Mouse (Mus musculus) thymus, postnatal 0 days (tissue): ENCODE measurements around the gene Serpina3f. TPM values are rescaled to one million over a fixed set of nuclear protein-coding genes. Genes with fewer than 3 reads are reported as not detected.
"Not testable (repeated sequence)": the region's sequence is repeated elsewhere in the genome, so short reads cannot be mapped to it uniquely, and the experiment has no call there.

Experiments used
- DNase-seq: peaks from one replicate; pipeline ENCODE4 v3.0.0-alpha.2; 2015; ENCODE audit warnings: low spot score
- polyA plus RNA-seq: library from polyadenylated mRNA; unstranded; fragments of >200 nt; fragmentation: Nextera tagmentation; extraction: Ambion mirVana; gene quantifications from 2 replicates; pipeline ENCODE4 v1.2.1, GENCODE M21; 2015

Serpina3f gene
- 1.2 and 1.4 TPM in 2 replicates for polyA plus RNA-seq

- no peak for DNase-seq
These were observed at the start of gene Serpina3f for GRCm38 (mm10) chr12:104214445-104214753. Serpina3f (plus strand) TSS chr12:104214544.

GRCm38 (mm10) chr12:104174747-104175146 is 39.6 kb upstream of the Serpina3f start:
- DNase-seq = no peak

- DNase-seq = no peak
These were observed 38.7 kb upstream of the Serpina3f start for GRCm38 (mm10) chr12:104175636-104176035.

GRCm38 (mm10) chr12:104178577-104178976 is 35.8 kb upstream of the Serpina3f start:
- no peak for DNase-seq

GRCm38 (mm10) chr12:104178987-104179386 is 35.4 kb upstream of the Serpina3f start:
- no peak for DNase-seq

GRCm38 (mm10) chr12:104185046-104185445 is 29.3 kb upstream of the Serpina3f start:
- no peak for DNase-seq

- no peak for DNase-seq
These were observed 28.2 kb upstream of the Serpina3f start for GRCm38 (mm10) chr12:104186041-104186581.

DNA sequence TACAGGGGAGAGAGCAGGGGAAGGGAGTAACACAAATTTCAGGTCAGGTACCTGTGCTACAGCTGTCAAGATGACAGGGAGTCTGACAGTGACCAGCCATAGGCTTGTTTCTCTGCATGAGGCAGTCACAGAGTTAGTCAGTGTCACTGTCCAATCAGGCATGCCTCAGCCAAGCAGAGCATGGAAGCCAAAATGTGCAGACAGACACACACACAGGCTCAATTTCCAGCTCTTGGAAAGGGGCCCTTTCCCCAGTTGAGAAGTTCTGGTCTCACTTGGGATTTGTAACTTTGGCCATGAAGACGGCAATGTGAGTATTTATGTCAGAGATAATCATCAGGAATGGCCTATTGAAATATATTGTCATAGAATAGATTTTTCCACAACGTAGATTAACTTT is 25.1 kb upstream of the Serpina3f start:
- DNase-seq = no peak

- DNase-seq = no peak
These were observed 23.5 kb upstream of the Serpina3f start for GRCm38 (mm10) chr12:104190852-104191251.

- no peak for DNase-seq
These were observed 5.2 kb upstream of the Serpina3f start for GRCm38 (mm10) chr12:104209149-104209548.

DNA sequence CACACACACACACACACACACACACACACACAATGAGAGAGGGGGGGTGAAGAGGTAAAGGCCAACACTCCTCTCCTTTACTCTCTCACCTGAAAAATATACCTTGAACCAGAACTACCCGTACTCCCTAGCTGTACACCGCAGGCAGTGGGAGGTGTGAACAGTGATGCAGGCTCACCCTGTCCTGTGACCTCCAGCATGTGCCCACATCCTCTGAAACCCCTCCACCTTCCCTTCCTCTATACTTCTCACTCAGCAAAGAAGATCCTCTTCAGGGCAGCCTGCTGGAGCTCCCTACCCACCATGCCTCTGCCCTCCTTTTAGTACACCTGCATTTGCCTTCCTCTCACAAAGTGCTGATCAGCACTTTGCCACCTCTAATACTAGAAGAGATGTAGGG is 4.5 kb upstream of the Serpina3f start:
- DNase-seq = no peak

GRCm38 (mm10) chr12:104213689-104214444 is 477 bp upstream of the Serpina3f start:
- DNase-seq = no peak

DNA sequence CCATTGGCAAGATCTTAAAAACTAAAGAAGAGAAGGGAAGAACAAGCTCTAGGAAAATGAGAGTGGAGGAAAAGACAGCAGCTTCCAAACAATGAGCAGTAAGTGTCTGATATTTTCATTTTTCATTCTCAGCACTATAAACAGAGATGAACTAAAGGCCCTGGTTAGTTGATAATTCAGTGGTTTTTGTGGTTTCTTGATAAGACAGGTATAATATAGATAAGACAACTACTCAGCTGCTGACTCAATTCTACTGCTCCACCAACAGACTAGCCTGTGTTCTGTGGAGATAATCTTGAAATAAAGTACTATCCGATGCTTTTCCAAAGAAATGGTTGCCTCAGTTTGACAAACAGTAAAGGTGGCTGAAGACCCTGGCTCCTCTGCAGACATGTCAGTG is 905 bp downstream of the Serpina3f start:
- no peak for DNase-seq

DNA sequence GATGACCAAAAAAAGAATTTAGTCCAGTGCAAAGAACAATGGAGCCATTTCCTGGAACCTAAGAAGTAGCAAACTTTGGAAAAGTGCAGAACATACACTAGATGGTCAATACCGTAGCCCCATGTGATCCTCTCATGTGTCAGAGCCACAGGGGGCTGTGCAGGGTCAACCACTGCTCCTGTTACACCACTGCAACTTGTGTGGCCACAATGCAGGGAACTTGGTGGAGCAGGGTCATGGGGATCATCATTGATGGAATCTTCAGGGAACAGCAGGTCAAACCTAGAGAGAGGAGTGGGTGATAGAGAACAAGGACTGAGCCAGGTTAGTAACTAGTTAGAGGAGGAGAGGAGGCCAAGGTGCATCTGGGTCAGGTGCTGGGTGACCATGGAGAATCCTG is 7.3 kb downstream of the Serpina3f start:
- no peak for DNase-seq

DNA sequence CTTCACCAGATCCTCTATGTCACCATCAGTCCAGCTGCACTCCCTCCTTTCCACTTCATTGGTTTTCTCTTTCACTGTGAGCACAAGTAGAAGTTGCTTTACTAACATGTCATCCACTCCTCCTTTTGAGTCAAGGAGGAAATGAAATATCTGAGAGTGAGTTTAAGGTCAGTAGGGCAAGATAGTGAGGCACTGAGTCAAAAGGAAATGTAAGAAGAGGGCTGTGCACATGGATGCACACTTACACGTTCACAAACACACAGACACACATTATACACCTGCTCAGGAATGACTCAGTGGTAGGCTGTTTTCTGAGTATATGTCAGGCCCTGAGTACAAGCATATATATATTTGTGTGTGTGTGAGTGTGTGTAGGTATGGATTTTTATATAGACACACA is 9.3 kb downstream of the Serpina3f start:
- no peak for DNase-seq

GRCm38 (mm10) chr12:104224598-104225300 is 10.4 kb downstream of the Serpina3f start:
- no peak for DNase-seq

DNA sequence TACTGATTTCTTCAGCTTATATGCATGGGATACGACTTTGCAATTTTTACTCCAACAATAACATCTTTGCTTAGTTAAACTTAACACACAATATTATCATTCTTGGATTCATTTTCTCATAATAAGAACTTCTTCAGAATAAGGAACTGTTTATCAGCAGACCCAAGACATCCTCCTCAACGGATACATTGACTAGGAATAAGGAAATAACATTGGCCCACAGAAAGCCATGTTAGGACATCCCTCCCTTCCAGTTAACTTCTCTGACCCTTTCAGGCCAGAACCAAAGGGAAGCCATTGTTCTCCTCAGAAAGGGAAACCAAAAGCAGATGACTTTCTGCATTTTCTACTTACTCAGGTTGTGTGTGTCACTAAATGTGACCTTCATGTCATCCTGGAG is 16.4 kb downstream of the Serpina3f start:
- DNase-seq = no peak

DNA sequence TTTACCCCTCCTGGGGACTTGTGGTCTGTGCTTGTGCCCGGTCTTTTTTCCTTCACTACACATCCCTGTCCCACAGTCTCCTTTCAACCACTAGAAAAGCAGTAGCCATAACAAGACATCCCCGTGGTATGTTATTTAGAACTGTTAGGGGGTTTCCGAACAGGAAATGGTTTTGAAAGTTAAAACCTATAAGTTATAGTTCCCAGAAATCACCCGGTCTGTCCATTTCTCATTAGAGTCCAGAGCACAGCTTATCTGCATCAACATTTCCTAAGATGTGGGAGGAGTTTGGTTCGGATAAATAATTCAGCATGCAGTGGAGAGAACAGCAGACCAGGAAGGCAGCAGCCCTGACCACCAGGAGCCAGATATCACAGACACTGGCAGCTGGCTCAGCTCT is 21.6 kb downstream of the Serpina3f start, which contains the start of gene Serpina3g:
TSS of gene Serpina3g (plus strand) at position 331 of the 400 bp plus-strand sequence.
- no peak for DNase-seq

GRCm38 (mm10) chr12:104238048-104238447 is 23.7 kb downstream of the Serpina3f start:
- DNase-seq = not testable (repeated sequence)

DNA sequence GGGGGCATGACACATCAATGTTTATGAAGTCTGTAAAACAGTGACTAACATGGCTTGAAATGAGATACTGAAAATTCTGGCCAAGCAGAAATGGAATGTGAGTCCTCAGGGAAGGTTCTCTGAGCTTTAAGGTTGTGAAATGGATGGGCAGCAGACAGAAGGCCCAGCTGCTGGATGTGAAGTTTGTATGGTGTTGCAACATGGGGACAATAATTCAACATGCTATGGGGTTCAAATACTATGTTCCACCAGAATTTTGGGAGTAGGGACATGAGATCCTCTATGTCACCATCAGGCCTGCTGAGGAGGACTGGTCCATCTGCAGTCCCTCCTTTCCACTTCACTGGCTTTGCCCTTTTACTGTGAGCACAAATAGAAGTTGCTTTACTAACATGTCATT is 29.0 kb downstream of the Serpina3f start:
- DNase-seq = no peak

DNA sequence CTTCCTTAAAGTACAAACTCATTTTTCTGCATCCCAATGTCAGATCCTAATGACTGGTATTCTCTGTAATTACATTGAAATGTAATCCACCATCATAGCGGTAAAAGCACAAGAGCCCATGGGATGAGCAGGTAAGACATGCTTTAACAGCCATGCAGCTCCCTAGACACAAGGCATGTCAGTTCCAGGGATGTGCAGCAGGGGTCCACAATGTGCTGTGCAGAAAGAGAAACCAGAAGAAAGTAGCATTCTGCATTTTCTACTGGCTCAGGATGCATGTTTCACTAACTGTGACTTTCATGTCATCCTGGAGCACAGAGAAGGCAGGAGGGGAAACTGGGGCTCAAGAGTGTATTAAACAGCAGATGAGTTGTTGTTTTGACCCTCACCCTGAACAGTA is 30.7 kb downstream of the Serpina3f start:
- DNase-seq = no peak

- DNase-seq = no peak
These were observed 31.3 kb downstream of the Serpina3f start for GRCm38 (mm10) chr12:104245595-104245994.
